12 mouse cellular contexts compared by ENCODE assay signal in genomic region chr8:105373032-105373431, GRCm38 (mm10). TPM values are rescaled to one million over a fixed set of nuclear protein-coding genes. Genes with fewer than 3 reads are reported as not detected.
DNase-seq lines count a peak whose midpoint lies in the region; ATAC-seq and TF ChIP-seq lines count a peak whose summit lies in the region.
"Had no signal": no experiment of that assay in that cellular context is flagged by ENCODE, and none has a peak within 500 bp of the region (broad histone marks: within the 10 kb centered on the region; RNA-seq: fewer than 3 reads in every experiment).

Gene Plekhg4 (plus strand): TSS chr8:105373274.

- H3K27me3 ChIP-seq in forebrain, embryonic 12.5 days, result peaks cover 4% of the 10 kb centered on the region; the same call in 1 of the 2 replicates
- H3K27me3 ChIP-seq in forebrain, embryonic 16.5 days (replicated peaks; ENCODE audit: control insufficient read depth, insufficient read depth, low read length), result no peaks in the 10 kb centered on the region
- no peaks in the 10 kb centered on the region for H3K27me3 ChIP-seq in intestine, embryonic 16.5 days (replicated peaks; ENCODE audit: control insufficient read depth, insufficient read depth, low read length)
- no peaks in the 10 kb centered on the region for H3K27me3 ChIP-seq in neural tube, embryonic 12.5 days (replicated peaks)

- H3K4me1 ChIP-seq in forebrain, embryonic 12.5 days, result peaks cover 8% of the 10 kb centered on the region; the same call in 1 of the 2 replicates
- no peaks in the 10 kb centered on the region; the same call in 1 of the 2 replicates for H3K4me1 ChIP-seq in forebrain, embryonic 16.5 days (replicated peaks; ENCODE audit: control insufficient read depth, insufficient read depth, low read length)
- no peaks in the 10 kb centered on the region for H3K4me1 ChIP-seq in intestine, embryonic 16.5 days (ENCODE audit: control insufficient read depth, insufficient read depth, low read length)
- H3K4me1 ChIP-seq in neural tube, embryonic 12.5 days, result no peaks in the 10 kb centered on the region

- WGBS in forebrain, embryonic 12.5 days, result 73% methylated on average over 2 of the region's 2 CpGs
- WGBS in forebrain, embryonic 16.5 days, result 73% methylated on average over 2 of the region's 2 CpGs
- WGBS in intestine, embryonic 16.5 days, result 54% methylated on average over 2 of the region's 2 CpGs
- WGBS in neural tube, embryonic 12.5 days, result 65% methylated on average over 2 of the region's 2 CpGs

- peak within 1 kb of the TSS; percentile 45 for H3K4me2 ChIP-seq in forebrain, embryonic 12.5 days
- H3K4me2 ChIP-seq in forebrain, embryonic 16.5 days (ENCODE audit: low read length), result no peak within 1 kb of the TSS
- H3K4me2 ChIP-seq in intestine, embryonic 16.5 days (ENCODE audit: low read depth, low read length), result 0 out of 2 replicates have a peak within 1 kb of the TSS, but pooled peaks have one; percentile 35
- H3K4me2 ChIP-seq in neural tube, embryonic 12.5 days (replicated peaks), result peak within 1 kb of the TSS; percentile 53; the same call in 1 of the 2 replicates

- TF ChIP-seq CTCF in left cerebral cortex, adult 2 months (IDR thresholded peaks at IDR 0.05), result no peak

- H3K27ac ChIP-seq in forebrain, embryonic 12.5 days, result no peak within 1 kb of the TSS
- no peak within 1 kb of the TSS for H3K27ac ChIP-seq in forebrain, embryonic 16.5 days (ENCODE audit: low read length)
- no peak within 1 kb of the TSS for H3K27ac ChIP-seq in intestine, embryonic 16.5 days (ENCODE audit: low read length)
- no peak within 1 kb of the TSS; the same call in 1 of the 2 replicates for H3K27ac ChIP-seq in neural tube, embryonic 12.5 days
- no peak within 1 kb of the TSS for H3K27ac ChIP-seq in left cerebral cortex, adult 2 months
- H3K27ac ChIP-seq: liver, embryonic 14.5 days had no signal

- H3K36me3 ChIP-seq in forebrain, embryonic 12.5 days (replicated peaks), result peaks cover 11% of the 10 kb centered on the region
- H3K36me3 ChIP-seq in forebrain, embryonic 16.5 days (ENCODE audit: control insufficient read depth, insufficient read depth), result no peaks in the 10 kb centered on the region
- H3K36me3 ChIP-seq in intestine, embryonic 16.5 days (ENCODE audit: control insufficient read depth, insufficient read depth, low read length), result no peaks in the 10 kb centered on the region
- peaks cover 7% of the 10 kb centered on the region; the same call in 1 of the 2 replicates for H3K36me3 ChIP-seq in neural tube, embryonic 12.5 days

- ATAC-seq in forebrain, embryonic 12.5 days (ENCODE audit: low FRiP score), result no peak
- ATAC-seq in forebrain, embryonic 16.5 days, result no peak
- no peak for ATAC-seq in intestine, embryonic 16.5 days
- ATAC-seq in neural tube, embryonic 12.5 days (ENCODE audit: low FRiP score, low read depth), result no peak
- ATAC-seq: forebrain, embryonic 14.5 days had no signal

- H3K9me3 ChIP-seq in forebrain, embryonic 12.5 days, result peaks cover 5% of the 10 kb centered on the region
- no peaks in the 10 kb centered on the region for H3K9me3 ChIP-seq in forebrain, embryonic 16.5 days (ENCODE audit: control insufficient read depth, low read length)
- H3K9me3 ChIP-seq in intestine, embryonic 16.5 days (ENCODE audit: control insufficient read depth, low read length), result 0 out of 2 replicates have a peak, but pooled peaks cover 3% of the 10 kb centered on the region
- H3K9me3 ChIP-seq in neural tube, embryonic 12.5 days, result no peaks in the 10 kb centered on the region; the same call in 1 of the 2 replicates

- intact Hi-C loops in left cerebral cortex, adult 2 months (cut with DNase I), result no loop called here

- DNase-seq in ovary, adult 18-20 months (ENCODE audit: low spot score), result peak; percentile 28
- no peak for DNase-seq in ovary, postnatal 36 days (ENCODE audit: low spot score)
- no peak for DNase-seq in spleen, postnatal 4 days (ENCODE audit: low spot score in 2 of 2)
- no peak for DNase-seq in left cerebral cortex, adult 2 months (ENCODE audit: extremely low spot score in 1 of 2, low spot score in 2 of 2)
- DNase-seq: kidney, adult 2 months; layer of hippocampus, adult 9-11 months had no signal

- no peak within 1 kb of the TSS for H3K4me3 ChIP-seq in forebrain, embryonic 12.5 days (replicated peaks)
- no peak within 1 kb of the TSS for H3K4me3 ChIP-seq in forebrain, embryonic 16.5 days (replicated peaks; ENCODE audit: low read length)
- no peak within 1 kb of the TSS for H3K4me3 ChIP-seq in intestine, embryonic 16.5 days (ENCODE audit: low read length)
- H3K4me3 ChIP-seq in neural tube, embryonic 12.5 days, result no peak within 1 kb of the TSS
- H3K4me3 ChIP-seq in left cerebral cortex, adult 2 months, result no peak within 1 kb of the TSS

- H3K9ac ChIP-seq in forebrain, embryonic 12.5 days, result no peak within 1 kb of the TSS
- no peak within 1 kb of the TSS for H3K9ac ChIP-seq in forebrain, embryonic 16.5 days (replicated peaks; ENCODE audit: low read depth, low read length)
- H3K9ac ChIP-seq in intestine, embryonic 16.5 days (ENCODE audit: low read depth, low read length), result no peak within 1 kb of the TSS
- H3K9ac ChIP-seq in neural tube, embryonic 12.5 days, result no peak within 1 kb of the TSS
- H3K9ac ChIP-seq: liver, embryonic 14.5 days had no signal

RNA-seq across cellular contexts. Expression of gene Plekhg4, which starts in this region (rescaled TPM):
- polyA plus RNA-seq in forebrain, embryonic 12.5 days (2016; fragmentation: Nextera tagmentation; extraction: Ambion mirVana), result 1.2 TPM in 2 replicates
- polyA plus RNA-seq in forebrain, embryonic 16.5 days (2015; fragmentation: Nextera tagmentation; extraction: Ambion mirVana), result 1.3 and 1.9 TPM in 2 replicates
- polyA plus RNA-seq in intestine, embryonic 16.5 days (2015; fragmentation: Nextera tagmentation; extraction: Ambion mirVana), result 0.06 and 0.15 TPM in 2 replicates
- 0.35 and 0.75 TPM in 2 replicates for polyA plus RNA-seq in neural tube, embryonic 12.5 days (2016; fragmentation: Nextera tagmentation; extraction: Ambion mirVana)
- 1 to 10 TPM; 3.7 to 4.5 TPM for total RNA-seq in left cerebral cortex, adult 2 months (2021)
